Mouse (Mus musculus) lung, postnatal 0 days (tissue): ENCODE data around the gene Prim2.

Source experiments
- CTCF ChIP-seq: IDR thresholded peaks from 2 replicates; pipeline ENCODE4 v1.5.1; 2016; ENCODE audit warnings: antibody characterized with exemption, mild to moderate bottlenecking
- EP300 ChIP-seq: IDR thresholded peaks from 2 replicates; pipeline ENCODE4 v1.6.1; 2016; ENCODE audit warnings: antibody characterized with exemption, mild to moderate bottlenecking, control low read depth

DNA sequence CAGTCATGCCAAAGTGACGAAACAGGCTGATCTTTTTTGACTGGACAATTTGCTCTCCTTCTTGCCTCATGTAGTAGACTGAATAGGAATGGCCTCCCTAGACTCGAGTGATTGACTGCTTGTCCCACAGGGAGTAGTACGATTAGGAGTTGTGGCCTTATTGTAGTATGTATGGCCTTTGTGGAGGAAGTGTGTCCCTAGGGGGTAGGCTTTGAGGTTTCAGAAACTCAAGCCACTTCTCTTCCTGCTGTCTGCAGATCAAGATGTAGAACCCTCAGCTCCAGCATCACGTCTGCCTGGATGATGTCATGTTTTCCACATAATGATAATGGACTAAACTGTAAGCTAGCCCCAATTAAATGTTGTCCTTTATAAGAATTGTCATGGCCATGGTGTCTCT, 222.4 kb downstream of the Prim2 start:
- TF ChIP-seq EP300 = no peak
- TF ChIP-seq CTCF = no peak
